Mouse (Mus musculus) adipose tissue, adult 10 weeks (tissue): ENCODE results near the gene Ube3b. TPM values are rescaled to one million over a fixed set of nuclear protein-coding genes. Genes with fewer than 3 reads are reported as not detected.

Experiments
- polyA plus RNA-seq: library from polyadenylated mRNA; stranded (reverse); fragments of 350-450 nt; fragmentation: Illumina TruSeq; extraction: RNeasy Lipid Tissue Mini Kit (QIAGEN cat#74804); gene quantifications from one replicate; pipeline ENCODE4 v1.2.3, GENCODE M21; 2014; ENCODE audit warnings: low read depth, low replicate concordance

Gene Ube3b
- polyA plus RNA-seq = 40.9 TPM

DNA sequence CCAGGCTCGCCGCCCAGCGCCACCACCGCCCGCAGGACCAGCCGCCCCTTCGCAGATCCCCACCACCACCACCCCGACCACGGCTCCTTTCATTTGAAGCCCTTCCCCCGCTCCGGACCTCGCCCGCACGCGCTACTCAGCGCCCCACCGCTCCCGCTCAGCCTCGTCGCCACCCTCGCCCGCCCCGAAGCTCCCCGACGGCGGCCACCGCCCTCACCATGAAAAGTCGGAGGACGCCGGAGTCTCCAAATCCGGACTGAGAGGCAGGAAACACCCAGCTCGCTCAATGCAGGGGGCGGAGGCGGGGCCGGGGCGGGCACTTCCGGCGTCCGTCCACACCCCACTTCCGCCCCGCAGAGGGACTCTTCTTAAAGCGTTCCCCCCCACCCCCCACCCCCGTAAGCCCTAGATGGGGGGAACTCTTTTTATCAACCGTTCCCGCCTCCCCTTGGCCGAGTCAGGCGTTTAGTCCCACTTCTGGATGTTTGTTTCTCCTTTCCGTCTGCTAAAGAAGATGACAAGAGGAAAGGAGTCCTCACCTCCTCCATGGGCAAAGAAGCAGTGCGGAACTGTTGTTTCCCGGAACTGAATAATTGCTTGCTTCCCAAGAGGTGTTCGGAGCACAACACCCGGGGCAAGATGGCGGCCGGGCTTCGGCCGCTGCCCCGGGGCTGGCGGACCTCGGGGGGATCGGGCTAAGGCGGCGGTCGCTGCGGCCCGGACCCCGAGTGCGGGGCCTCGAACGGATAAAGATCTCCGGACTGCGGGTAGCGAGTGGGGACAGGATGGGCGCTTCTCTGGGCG is at the start of gene Ube3b, which contains the start of gene Kctd10:
Ube3b (plus strand) TSS at position 399 of the 804 bp plus-strand sequence.
Kctd10 (minus strand) TSS at position 300 of the 804 bp plus-strand sequence.

DNA sequence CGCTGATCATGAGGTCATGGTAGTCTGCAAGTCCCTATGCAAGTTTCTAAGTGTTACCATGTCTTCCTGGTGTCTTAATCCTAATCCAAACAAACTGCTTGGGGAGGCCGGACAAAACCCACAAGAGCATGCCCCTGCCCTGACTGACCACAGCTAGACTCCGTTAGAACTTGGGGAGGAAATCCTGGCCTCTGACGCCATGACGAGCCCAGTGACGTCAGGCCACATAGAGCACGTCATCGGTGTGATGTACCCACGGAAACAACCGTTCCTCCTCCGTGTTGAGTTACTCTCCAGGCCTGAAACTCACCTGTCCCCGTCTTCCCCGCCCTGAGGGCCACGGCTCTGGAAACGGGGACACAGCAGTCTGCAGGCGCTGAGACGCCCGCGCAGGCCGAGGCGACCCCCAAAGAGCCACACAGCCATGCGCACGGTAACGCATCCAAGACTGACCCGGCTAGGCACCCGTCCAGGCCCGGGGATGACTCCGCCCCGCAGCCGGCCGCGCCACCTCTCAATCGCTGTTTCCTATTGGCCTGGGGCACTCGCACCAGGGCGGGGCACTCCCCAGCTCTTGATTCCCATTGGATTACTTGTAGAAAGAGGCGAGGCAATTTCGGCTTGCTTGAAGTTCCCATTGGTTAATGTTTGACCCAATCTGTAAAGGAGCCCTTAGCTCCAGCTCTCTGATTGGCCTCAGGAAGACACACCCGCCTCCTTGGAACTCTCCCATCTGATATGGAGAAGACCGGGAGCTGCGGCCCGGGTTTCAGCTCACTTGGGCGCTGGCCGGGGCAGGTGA is 63.4 kb downstream of the Ube3b start, which contains the start of the genes Mmab and Mvk:
Mmab (minus strand) TSS at position 495 of the 802 bp plus-strand sequence.
Mvk (plus strand) TSS at position 704 of the 802 bp plus-strand sequence.

Other genes with a start within 250 kb of the Ube3b start
- gene Acacb, start 234.1 kb upstream of the Ube3b start, polyA plus RNA-seq = 20.3 TPM
- not detected for gene Foxn4, start 106.8 kb upstream of the Ube3b start, polyA plus RNA-seq
- 0.31 TPM for gene Myo1h, start 91.4 kb upstream of the Ube3b start, polyA plus RNA-seq
- 51.2 TPM for gene Kctd10, start 99 bp upstream of the Ube3b start, polyA plus RNA-seq
- gene Mmab, start 63.5 kb downstream of the Ube3b start, polyA plus RNA-seq = 19.0 TPM
- gene Mvk, start 63.7 kb downstream of the Ube3b start, polyA plus RNA-seq = 27.0 TPM
- gene Fam222a, start 187.4 kb downstream of the Ube3b start, polyA plus RNA-seq = 1.6 TPM